In the genomic region with DNA sequence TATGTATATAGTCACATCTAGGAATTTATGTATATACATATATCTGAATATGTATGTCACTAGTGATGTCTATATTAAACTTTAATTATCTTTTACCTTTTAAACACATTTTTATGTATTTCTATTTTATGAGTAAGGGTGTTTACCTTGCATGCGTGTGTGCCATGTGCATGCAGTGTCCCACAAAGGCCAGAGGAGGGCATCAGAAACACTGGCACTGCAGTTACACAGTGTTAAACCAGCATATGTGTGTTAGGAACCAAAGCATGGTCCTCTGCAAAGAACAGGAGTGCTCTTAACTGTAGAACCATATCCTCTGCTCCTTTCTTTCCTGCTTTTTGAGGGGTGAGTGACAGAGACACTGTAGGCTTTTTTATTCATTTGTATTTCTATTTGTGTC, we compare ENCODE assay signal across 30 mouse cellular contexts. TPM values are rescaled to one million over a fixed set of nuclear protein-coding genes. Genes with fewer than 3 reads are reported as not detected.
A peak's percentile ranks its signal among the peaks of the same experiment; 100 is the strongest.
DNase-seq lines count a peak whose midpoint lies in the region; ATAC-seq and TF ChIP-seq lines count a peak whose summit lies in the region.
"Had no signal": no experiment of that assay in that cellular context is flagged by ENCODE, and none has a peak within 500 bp of the region (broad histone marks: within the 10 kb centered on the region; RNA-seq: fewer than 3 reads in every experiment).

No protein-coding gene starts in this region.

- 0 out of 2 replicates have a peak, but pooled peaks cover 3% of the 10 kb centered on the region for H3K4me1 ChIP-seq in kidney, adult 2 months (ENCODE audit: control insufficient read depth, insufficient read depth, low read length)
- H3K4me1 ChIP-seq in lung, postnatal 0 days (ENCODE audit: insufficient read depth, low read depth, low read length) = no peaks in the 10 kb centered on the region
- H3K4me1 ChIP-seq in heart, embryonic 11.5 days (ENCODE audit: control insufficient read depth, insufficient read depth, low read length) = no peaks in the 10 kb centered on the region
- H3K4me1 ChIP-seq: embryonic facial prominence, embryonic 15.5 days; hindbrain, embryonic 10.5 days; limb, embryonic 13.5 days; lung, embryonic 15.5 days had no signal

- no peak for TF ChIP-seq POLR2A in kidney, adult 2 months (IDR thresholded peaks at IDR 0.05; ENCODE audit: low read depth, low read length)

- WGBS in kidney, adult 2 months = 98% methylated on average over 1 of the region's 1 CpGs
- 94% methylated on average over 1 of the region's 1 CpGs for WGBS in lung, postnatal 0 days
- 94% methylated on average over 1 of the region's 1 CpGs for WGBS in heart, embryonic 11.5 days (ENCODE audit: insufficient replicate concordance)

- no peak overlapping the region for H3K4me2 ChIP-seq in lung, postnatal 0 days (replicated peaks; ENCODE audit: low read depth, low read length)
- no peak overlapping the region for H3K4me2 ChIP-seq in heart, embryonic 11.5 days
- H3K4me2 ChIP-seq: embryonic facial prominence, embryonic 15.5 days; limb, embryonic 13.5 days; lung, embryonic 15.5 days; midbrain, embryonic 15.5 days; neural tube, embryonic 15.5 days had no signal

- no peak for DNase-seq in kidney, adult 2 months
- DNase-seq in kidney, postnatal 14 days = no peak
- no peak for DNase-seq in lung, postnatal 0 days (ENCODE audit: low spot score)
- DNase-seq in lung, adult 18-20 months = no peak
- DNase-seq in ES-CJ7 (ENCODE audit: low read depth, low spot score) (peak; percentile 34), ZHBTc4 (ENCODE audit: low read depth, low spot score) (peak; percentile 38)
- no peak for DNase-seq in adrenal gland, postnatal 10 days
- DNase-seq: adrenal gland, postnatal 36 days; cerebellum, adult 18-20 months; cerebellum, postnatal 36 days; gastrocnemius, postnatal 10 days; heart, adult 18-20 months; kidney, adult 9 months; kidney, postnatal 36 days; spleen, adult 18-20 months; thymus, adult 2 months had no signal

- peaks cover 1% of the 10 kb centered on the region; the same call in 1 of the 2 replicates for H3K36me3 ChIP-seq in kidney, adult 2 months (ENCODE audit: control insufficient read depth, insufficient read depth, low read length)
- peaks cover 5% of the 10 kb centered on the region; the same call in 1 of the 2 replicates for H3K36me3 ChIP-seq in lung, postnatal 0 days (ENCODE audit: insufficient read depth, low read length)
- peaks cover 12% of the 10 kb centered on the region for H3K36me3 ChIP-seq in heart, embryonic 11.5 days (ENCODE audit: control insufficient read depth, insufficient read depth, low read length)
- H3K36me3 ChIP-seq: midbrain, embryonic 15.5 days had no signal

- H3K27me3 ChIP-seq in kidney, adult 2 months (replicated peaks; ENCODE audit: control insufficient read depth, insufficient read depth, low read length) = no peaks in the 10 kb centered on the region
- no peaks in the 10 kb centered on the region for H3K27me3 ChIP-seq in lung, postnatal 0 days (replicated peaks; ENCODE audit: insufficient read depth, low read length)
- H3K27me3 ChIP-seq in heart, embryonic 11.5 days (ENCODE audit: control insufficient read depth, insufficient read depth, low read length) = no peaks in the 10 kb centered on the region
- H3K27me3 ChIP-seq: embryonic facial prominence, embryonic 15.5 days; limb, embryonic 13.5 days; lung, embryonic 15.5 days; midbrain, embryonic 15.5 days; neural tube, embryonic 15.5 days had no signal

- H3K9me3 ChIP-seq in lung, postnatal 0 days (ENCODE audit: low read length) = no peaks in the 10 kb centered on the region
- H3K9me3 ChIP-seq in heart, embryonic 11.5 days (replicated peaks; ENCODE audit: control insufficient read depth, low read length) = no peaks in the 10 kb centered on the region
- H3K9me3 ChIP-seq: embryonic facial prominence, embryonic 15.5 days; lung, embryonic 15.5 days; midbrain, embryonic 15.5 days; neural tube, embryonic 15.5 days had no signal

- no peak overlapping the region for H3K4me3 ChIP-seq in kidney, adult 2 months (ENCODE audit: insufficient read depth, low read depth, low read length)
- no peak overlapping the region for H3K4me3 ChIP-seq in lung, postnatal 0 days (ENCODE audit: low read depth, low read length)
- H3K4me3 ChIP-seq in heart, embryonic 11.5 days (ENCODE audit: low read depth, low read length) = no peak overlapping the region
- H3K4me3 ChIP-seq: embryonic facial prominence, embryonic 15.5 days; hindbrain, embryonic 10.5 days; limb, embryonic 13.5 days; lung, embryonic 15.5 days; midbrain, embryonic 15.5 days; neural tube, embryonic 15.5 days had no signal

- TF ChIP-seq CTCF in kidney, adult 2 months (conservative IDR thresholded peaks at IDR 0.05; ENCODE audit: insufficient read depth, insufficient read length, low read depth, low read length) = peak; percentile 28; the same call in 1 of the 2 replicates
- peak; percentile 28; the same call in 1 of the 2 replicates for TF ChIP-seq CTCF in lung, postnatal 0 days (IDR thresholded peaks at IDR 0.05)

- ATAC-seq in lung, postnatal 0 days = no peak
- ATAC-seq in heart, embryonic 11.5 days (replicated peaks; ENCODE audit: insufficient number of reproducible peaks, low FRiP score, low TSS enrichment) = no peak
- ATAC-seq: midbrain, embryonic 15.5 days had no signal

- no peak overlapping the region for H3K9ac ChIP-seq in lung, postnatal 0 days (replicated peaks; ENCODE audit: low read depth)
- no peak overlapping the region for H3K9ac ChIP-seq in heart, embryonic 11.5 days (ENCODE audit: low read depth, low read length)
- H3K9ac ChIP-seq: embryonic facial prominence, embryonic 15.5 days; limb, embryonic 13.5 days; lung, embryonic 15.5 days; midbrain, embryonic 15.5 days; neural tube, embryonic 15.5 days had no signal

- no peak for TF ChIP-seq EP300 in lung, postnatal 0 days (IDR thresholded peaks at IDR 0.05)

- H3K27ac ChIP-seq in kidney, adult 2 months (ENCODE audit: insufficient read depth, low read depth, low read length) = no peak overlapping the region
- no peak overlapping the region for H3K27ac ChIP-seq in lung, postnatal 0 days (ENCODE audit: low read length)
- no peak overlapping the region for H3K27ac ChIP-seq in heart, embryonic 11.5 days (ENCODE audit: low read depth, low read length)
- H3K27ac ChIP-seq: embryonic facial prominence, embryonic 15.5 days; hindbrain, embryonic 10.5 days; limb, embryonic 13.5 days; lung, embryonic 15.5 days; midbrain, embryonic 15.5 days; neural tube, embryonic 15.5 days had no signal

RNA-seq across cellular contexts. Expression of a gene that starts 14.3 kb away (rescaled TPM):
- 25.4 and 26.5 TPM in 2 replicates for polyA plus RNA-seq in kidney, adult 2 months (2012; rRNA removed)
- 28.0 and 36.7 TPM in 2 replicates for polyA plus RNA-seq in lung, postnatal 0 days (2015; fragmentation: Nextera tagmentation; extraction: Ambion mirVana)
- 58.3 and 60.5 TPM in 2 replicates for polyA plus RNA-seq in heart, embryonic 11.5 days (2014; fragmentation: Nextera tagmentation; extraction: Ambion mirVana)
- total RNA-seq in adrenal gland, postnatal 10 days (2021) = 10 to 100 TPM; 33.5 to 45.6 TPM

RNA-seq across cellular contexts. Expression of a gene that starts 41.0 kb away (rescaled TPM):
- 0.04 TPM in 1 of 2 replicates, not detected in the other for polyA plus RNA-seq in kidney, adult 2 months (2012; rRNA removed)
- not detected in 2 replicates for polyA plus RNA-seq in lung, postnatal 0 days (2015; fragmentation: Nextera tagmentation; extraction: Ambion mirVana)
- polyA plus RNA-seq in heart, embryonic 11.5 days (2014; fragmentation: Nextera tagmentation; extraction: Ambion mirVana) = not detected in 2 replicates
- not detected for total RNA-seq in adrenal gland, postnatal 10 days (2021)
- total RNA-seq: adrenal gland, postnatal 36 days; gastrocnemius, postnatal 10 days; heart, adult 18-20 months; layer of hippocampus, postnatal 10 days; left cerebral cortex, postnatal 10 days had no signal
- polyA plus RNA-seq: embryonic facial prominence, embryonic 15.5 days; forebrain, embryonic 11.5 days; frontal cortex, adult 2 months; heart, embryonic 16.5 days; hindbrain, embryonic 10.5 days; limb, embryonic 13.5 days; lung, embryonic 15.5 days; midbrain, embryonic 15.5 days; neural tube, embryonic 15.5 days; stomach, embryonic 14.5 days; urinary bladder, adult 2 months had no signal

Comparison
In these comparisons a context has a peak if more than half of its experiments do, and no peak if none do; other contexts are left out.
1. DNase-seq: peak in ES-CJ7 (single experiment) and ZHBTc4 (single experiment); none in kidney, adult 2 months (single experiment), kidney, postnatal 14 days (single experiment), lung, postnatal 0 days (single experiment), lung, adult 18-20 months (0 of 2) and adrenal gland, postnatal 10 days (single experiment).